Mouse (Mus musculus) adrenal gland, adult 8-10 months (tissue): ENCODE measurements at regions not wholly inside any gene's neighbourhood (a gene's known extent, or its start where the extent isn't known, plus 50 kb on each side); places are given as distances from the start of the nearest gene placed in this dataset.

ENCODE experiments used
- DNase-seq: peaks from one replicate; pipeline ENCODE4 v3.0.0; 2022

GRCm38 (mm10) chr12:16185976-16186515 is 369.3 kb upstream of the Trib2 start:
- no peak for DNase-seq

GRCm38 (mm10) chr12:16185431-16185923 is 368.8 kb upstream of the Trib2 start:
- no peak for DNase-seq

GRCm38 (mm10) chr12:16183055-16183454 is 366.3 kb upstream of the Trib2 start:
- DNase-seq = no peak

GRCm38 (mm10) chr12:16181599-16181998 is 364.9 kb upstream of the Trib2 start:
- DNase-seq = no peak

- no peak for DNase-seq
These were observed 363.2 kb upstream of the Trib2 start for GRCm38 (mm10) chr12:16179897-16180296.

- no peak for DNase-seq
These were observed 359.6 kb upstream of the Trib2 start for GRCm38 (mm10) chr12:16176326-16176725.

- no peak for DNase-seq
These were observed 355.5 kb upstream of the Trib2 start for GRCm38 (mm10) chr12:16172176-16172575.

- DNase-seq = no peak
These were observed 354.9 kb upstream of the Trib2 start for GRCm38 (mm10) chr12:16171636-16172035.

GRCm38 (mm10) chr12:16169781-16170535 is 353.2 kb upstream of the Trib2 start:
- no peak for DNase-seq

GRCm38 (mm10) chr12:16167793-16168343 is 351.1 kb upstream of the Trib2 start:
- no peak for DNase-seq

- no peak for DNase-seq
These were observed 348.4 kb upstream of the Trib2 start for GRCm38 (mm10) chr12:16165126-16165525.

- DNase-seq = peak; percentile 20
These were observed 345.2 kb upstream of the Trib2 start for GRCm38 (mm10) chr12:16161947-16162346.

GRCm38 (mm10) chr12:16157896-16158295 is 341.2 kb upstream of the Trib2 start:
- DNase-seq = peak; percentile 74

- DNase-seq = no peak
These were observed 339.3 kb upstream of the Trib2 start for GRCm38 (mm10) chr12:16155791-16156558.

- no peak for DNase-seq
These were observed 337.5 kb upstream of the Trib2 start for GRCm38 (mm10) chr12:16154256-16154655.

- no peak for DNase-seq
These were observed 335.4 kb upstream of the Trib2 start for GRCm38 (mm10) chr12:16152108-16152507.

GRCm38 (mm10) chr12:16151170-16151702 is 334.5 kb upstream of the Trib2 start:
- no peak for DNase-seq

GRCm38 (mm10) chr12:16146919-16147318 is 330.2 kb upstream of the Trib2 start:
- DNase-seq = no peak

- DNase-seq = no peak
These were observed 328.9 kb upstream of the Trib2 start for GRCm38 (mm10) chr12:16145621-16146020.

GRCm38 (mm10) chr12:16141193-16141592 is 324.5 kb upstream of the Trib2 start:
- no peak for DNase-seq

GRCm38 (mm10) chr12:16140511-16141110 is 323.9 kb upstream of the Trib2 start:
- DNase-seq = no peak

GRCm38 (mm10) chr12:16139152-16139551 is 322.4 kb upstream of the Trib2 start:
- DNase-seq = no peak
